Mouse (Mus musculus) layer of hippocampus, adult 8-10 months (tissue): ENCODE results near the gene Lhx8. TPM values are rescaled to one million over a fixed set of nuclear protein-coding genes. Genes with fewer than 3 reads are reported as not detected.

Experiments used
- DNase-seq, 2 experiments: peaks; one replicate each; pipeline ENCODE4 v3.0.0; 2022; ENCODE audit warnings: low spot score in 2 of 2
- total RNA-seq, 4 experiments: library from RNA; stranded (reverse); gene quantifications; 2 replicates each; pipeline ENCODE4 v1.2.4; 2022

Gene Lhx8
- total RNA-seq, result not detected

DNA sequence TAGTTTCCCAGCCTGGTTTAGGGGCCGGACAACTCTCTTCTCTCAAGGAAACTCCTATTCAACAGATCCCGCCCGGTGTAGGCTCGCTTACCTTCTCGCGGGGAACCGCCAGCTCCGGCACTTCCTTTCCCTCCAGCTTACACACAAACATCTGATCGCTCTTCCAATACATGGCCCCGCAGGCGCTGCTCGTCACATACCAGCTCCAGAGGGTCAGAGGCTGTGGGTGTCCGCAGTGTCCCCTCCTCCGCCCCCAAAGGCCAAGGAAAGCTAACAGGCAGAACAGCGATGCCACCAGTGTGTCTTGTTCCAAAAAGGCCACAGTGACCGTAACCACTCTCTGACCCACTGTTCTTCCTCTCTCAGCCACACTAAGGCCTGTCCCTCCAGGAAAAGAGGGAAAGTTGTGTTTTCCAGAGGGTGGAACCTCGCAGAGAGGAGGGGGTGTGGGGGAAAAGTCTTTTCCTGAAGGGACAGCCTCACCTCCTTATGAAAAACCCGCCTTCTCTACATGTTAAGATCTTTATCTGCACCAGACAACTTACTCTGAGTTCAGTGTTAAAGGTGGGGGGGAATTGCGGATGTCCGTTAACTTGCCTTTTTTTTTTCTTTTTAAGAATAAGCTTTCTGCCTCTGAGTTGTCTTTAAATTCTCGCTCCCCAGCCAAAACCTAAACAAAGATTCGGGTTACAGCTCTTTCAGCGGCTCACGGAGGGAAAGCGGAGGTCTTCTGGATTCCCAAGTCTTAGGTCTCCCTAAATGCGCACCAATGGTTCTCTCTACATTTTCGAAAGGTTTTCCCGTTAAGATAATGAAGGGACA lies at the start of gene Lhx8:
TSS of gene Lhx8 (minus strand) at position 479 of the 822 bp plus-strand sequence.
- no peak for DNase-seq

DNA sequence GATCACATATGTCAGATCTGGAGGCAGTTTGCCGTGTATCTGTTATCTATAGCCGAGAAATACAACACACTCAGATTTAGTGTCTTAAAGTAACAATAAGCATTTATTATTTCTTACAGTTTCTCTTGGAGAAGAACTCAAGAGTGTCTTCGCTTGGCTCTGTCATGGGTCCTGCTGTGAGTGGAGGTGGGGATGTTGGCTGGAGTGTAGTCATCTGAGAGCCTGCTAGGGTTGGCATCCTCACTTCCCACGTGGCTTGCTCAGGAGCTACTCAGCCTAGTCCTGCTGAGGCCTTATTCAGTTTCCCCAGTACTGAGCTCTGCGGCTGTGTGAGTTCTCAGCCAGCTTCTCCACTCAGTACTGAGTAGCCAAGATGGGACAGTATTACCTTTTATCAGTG lies 43.1 kb upstream of the Lhx8 start:
- DNase-seq, result no peak

GRCm38 (mm10) chr3:154372688-154373087 lies 42.2 kb upstream of the Lhx8 start:
- no peak for DNase-seq

GRCm38 (mm10) chr3:154367327-154367726 lies 36.9 kb upstream of the Lhx8 start:
- no peak for DNase-seq

DNA sequence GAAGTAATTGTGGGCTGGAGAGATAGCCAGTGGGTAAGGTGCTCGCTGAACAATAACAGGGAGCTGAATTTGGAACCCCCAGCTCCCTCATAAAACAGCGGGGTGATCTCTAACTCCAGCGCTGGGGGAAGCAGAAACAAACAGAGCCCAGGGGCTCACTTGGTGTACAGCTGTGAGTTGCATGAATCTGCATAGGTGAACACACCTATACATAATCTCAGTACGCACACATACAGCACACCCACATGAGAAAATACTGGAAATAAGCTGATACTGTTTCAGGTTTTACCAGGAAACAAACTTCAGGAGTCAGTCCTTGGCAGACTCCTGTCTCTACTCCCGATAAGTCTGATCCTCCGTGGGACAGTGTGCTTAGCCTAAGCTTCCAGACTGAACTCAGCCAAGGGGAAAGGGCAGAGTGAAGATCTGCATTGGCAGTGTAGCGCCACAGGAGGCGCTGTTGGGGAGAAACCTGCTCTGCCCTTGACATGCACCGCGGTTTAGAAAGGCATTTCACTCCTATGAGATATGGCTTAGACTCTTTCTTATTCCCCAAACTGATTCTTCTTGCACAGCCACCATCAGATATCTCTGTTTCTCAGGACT lies 34.2 kb upstream of the Lhx8 start:
- DNase-seq, result no peak

DNA sequence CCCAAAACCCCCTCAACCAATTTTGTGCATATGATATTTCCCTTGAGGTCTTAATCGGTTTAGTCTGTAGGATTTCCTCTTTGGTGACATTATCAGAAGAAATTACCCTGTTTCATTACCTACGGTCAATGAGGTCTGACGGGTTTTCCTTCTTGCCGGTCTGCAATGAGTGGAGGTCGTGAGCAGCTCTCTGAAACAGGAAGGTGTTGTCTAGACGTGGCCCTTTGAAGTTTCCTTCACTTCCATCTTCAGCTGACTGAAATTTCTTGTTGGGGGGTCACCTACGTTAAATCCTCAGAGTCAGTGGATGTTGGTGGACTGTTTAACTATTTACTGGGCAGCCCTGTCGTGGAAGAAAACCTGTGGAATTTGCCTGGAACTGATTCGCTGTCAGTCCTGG lies 33.0 kb upstream of the Lhx8 start:
- no peak for DNase-seq

GRCm38 (mm10) chr3:154359231-154359630 lies 28.8 kb upstream of the Lhx8 start:
- DNase-seq, result no peak

DNA sequence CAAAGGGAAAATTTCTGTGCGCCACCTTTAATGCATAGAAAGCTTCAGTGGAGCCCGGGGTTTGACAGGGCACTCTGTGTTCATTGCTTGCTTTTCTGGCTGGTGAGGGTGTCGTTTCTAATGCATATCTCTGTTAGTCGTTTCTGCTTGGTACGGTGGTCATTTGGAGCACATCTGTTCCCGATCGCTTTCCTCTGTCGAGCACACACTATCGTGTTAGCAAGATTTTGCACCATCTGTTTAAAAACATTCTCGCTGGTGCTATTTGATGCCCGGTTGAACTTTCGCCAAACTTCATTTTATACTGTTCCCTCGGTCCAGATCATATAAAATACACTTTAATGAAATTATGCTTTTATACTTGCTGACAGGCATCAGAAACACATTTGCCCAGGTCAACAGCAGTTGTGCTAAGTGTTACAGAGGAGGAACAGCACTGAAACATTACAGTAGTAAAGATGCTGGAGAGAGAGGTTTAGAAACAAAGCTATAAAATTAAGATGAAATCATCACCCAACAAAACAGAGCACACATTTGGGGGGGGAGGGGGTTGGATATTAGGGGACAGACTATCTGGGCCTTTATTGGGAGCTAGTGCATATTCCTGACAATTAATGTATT lies 9.9 kb upstream of the Lhx8 start:
- DNase-seq, result no peak

DNA sequence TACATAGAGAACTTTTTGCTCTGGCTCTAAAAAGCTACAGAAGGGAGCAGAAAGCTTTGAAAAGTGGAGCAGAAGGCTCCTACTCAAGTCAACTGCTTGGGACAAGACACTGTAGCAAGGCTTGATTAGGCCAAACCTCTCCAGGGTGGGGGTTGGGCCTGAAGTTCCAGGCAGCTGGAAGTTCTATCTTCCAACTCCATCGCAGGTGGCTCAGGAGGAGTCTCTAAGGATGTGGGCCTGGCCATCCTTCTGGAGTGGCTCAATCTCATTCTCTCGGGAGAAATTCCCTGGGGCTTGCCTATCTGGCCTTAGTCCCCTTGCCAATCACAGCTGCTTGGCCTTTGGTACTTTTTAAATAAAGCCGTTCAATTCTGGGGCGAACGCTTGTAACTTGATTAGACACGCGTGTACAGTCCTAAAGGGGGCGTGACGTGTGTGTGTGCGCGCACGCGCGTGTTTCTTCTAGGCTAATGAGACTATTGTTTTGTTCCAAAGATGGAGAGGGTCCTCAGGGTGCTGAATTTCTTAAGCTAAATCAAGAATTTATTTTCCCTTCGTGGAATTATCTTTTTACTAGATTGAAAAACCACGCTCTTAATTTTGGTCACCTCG lies 9.3 kb upstream of the Lhx8 start:
- no peak for DNase-seq

- no peak for DNase-seq
Measured at GRCm38 (mm10) chr3:154334806-154335205, 4.3 kb upstream of the Lhx8 start.

- no peak for DNase-seq
Measured at GRCm38 (mm10) chr3:154333401-154333999, 3.0 kb upstream of the Lhx8 start.

DNA sequence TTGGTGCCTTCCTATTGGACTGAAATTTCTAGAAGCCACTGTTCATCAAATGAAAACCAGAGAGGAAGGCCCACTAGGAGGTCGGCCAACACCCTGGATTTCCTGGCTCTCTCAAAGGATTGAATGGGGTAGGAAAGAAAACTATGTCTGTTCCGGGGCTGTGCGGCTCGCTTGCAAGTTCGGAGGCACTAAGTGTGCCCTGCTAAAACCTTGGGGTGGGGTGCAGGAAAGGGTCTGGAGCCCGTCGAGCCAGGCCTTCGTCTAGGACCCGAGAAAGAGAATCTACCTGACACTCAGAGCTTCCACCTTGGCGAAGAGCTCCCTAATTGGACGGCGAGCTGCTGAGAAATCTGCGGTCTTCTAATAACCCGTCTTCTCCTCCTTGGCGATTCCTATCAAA lies 2.5 kb upstream of the Lhx8 start:
- DNase-seq, result no peak

- DNase-seq, result no peak
Measured at GRCm38 (mm10) chr3:154332213-154332530, 1.7 kb upstream of the Lhx8 start.

DNA sequence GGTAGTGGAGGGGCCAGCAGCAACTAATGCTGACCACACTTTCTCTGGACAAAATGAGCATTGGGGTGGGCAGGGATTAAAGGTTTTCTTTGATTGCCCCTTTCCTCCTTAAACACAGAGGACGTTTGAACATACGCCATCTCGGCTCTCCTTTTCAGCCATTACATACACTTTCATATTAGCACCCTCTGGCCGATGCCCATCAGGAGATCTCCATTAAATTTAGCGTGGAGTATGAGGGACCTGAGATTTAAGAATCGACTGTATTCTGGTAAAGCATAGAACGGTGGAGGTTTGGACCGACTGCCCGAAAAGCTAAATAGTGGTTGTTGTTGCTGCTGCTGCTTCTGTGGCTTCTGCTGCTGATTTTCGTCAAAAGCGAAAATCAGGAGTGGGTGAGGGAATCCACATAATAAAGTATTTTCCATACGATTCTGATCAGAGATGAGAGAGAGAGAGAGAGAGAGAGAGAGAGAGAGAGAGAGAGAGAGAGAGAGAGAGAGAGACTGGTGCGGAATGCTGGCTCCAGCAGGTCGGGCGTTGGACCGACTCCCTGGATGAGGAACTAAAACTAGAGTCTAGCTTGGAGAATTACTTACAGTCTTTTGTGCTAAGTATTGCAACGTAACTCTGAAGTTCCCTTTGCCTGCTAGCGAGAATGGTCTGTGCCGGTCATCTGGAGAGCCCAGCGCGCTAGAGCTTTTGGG lies 1.2 kb upstream of the Lhx8 start:
- DNase-seq, result no peak

- no peak for DNase-seq
Measured at GRCm38 (mm10) chr3:154331003-154331340, 513 bp upstream of the Lhx8 start.

GRCm38 (mm10) chr3:154329323-154330180 lies 907 bp downstream of the Lhx8 start:
- DNase-seq, result no peak

DNA sequence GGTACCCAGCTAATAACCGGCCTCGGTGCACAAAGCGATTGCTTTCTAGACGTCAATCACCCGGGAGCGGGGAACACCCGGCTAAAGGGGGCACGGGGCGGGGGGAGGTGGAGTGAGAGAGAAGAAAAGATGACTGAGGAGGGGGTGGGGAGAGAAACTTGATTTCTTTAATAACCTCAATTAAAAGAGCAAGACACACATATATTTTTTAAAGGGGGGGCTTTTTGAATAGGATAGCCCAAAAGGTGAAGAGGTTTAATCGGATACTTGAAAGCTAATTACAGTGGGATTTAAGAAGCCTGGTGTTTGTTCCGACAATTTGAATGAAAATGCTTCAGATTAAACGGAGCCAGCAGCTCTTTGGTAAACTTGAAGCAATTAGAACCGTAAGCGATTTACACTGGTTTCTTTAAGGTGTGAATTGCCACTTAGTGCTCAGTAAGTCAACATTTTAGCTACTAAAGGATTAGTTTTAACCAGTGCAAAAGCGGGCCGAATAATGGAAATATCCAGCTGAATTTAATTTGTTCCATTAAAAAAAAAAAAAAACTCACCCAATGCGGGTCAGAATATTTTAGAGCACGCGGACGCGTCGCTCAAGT lies 1.6 kb downstream of the Lhx8 start:
- DNase-seq, result no peak

DNA sequence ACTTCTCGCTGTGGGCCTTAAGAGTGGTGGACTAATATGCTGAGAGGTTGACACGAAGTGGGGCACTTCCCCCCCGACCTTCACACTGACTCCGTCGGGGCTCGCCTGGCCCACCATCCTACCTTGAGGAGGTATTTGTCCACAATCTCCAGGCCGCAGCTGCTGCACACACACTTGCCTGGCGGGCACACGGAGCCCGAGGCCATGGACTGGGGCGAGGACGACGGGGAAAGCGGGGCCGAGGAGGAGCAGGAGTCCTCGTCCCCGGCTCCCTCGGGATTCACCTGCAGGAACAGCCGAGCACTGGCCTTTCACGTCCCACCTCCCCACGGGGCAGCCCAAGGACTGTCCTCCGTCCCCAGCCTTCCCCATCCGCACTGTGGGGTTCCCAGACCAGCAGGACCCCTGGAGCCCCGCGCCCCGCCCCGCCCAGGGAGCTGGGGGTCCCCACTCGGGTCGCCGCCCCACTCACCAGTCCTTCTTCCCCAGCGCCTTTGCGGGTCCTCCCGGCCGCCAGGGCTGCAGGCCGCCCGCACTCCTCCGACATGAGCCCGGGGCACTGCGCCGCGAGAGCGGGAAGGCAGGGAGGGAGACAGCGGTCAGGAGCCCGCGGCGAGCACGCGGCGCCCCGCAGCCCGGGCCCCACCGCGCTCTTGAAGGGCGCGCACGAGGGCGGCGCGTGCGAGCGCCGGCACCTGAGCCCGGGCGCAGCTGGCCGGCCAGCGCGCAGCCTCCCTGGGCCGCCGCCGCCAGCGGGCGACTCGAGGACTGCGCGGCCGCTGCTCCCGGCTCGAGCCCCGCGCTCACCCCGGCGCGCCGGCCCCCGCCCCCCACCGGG lies 2.4 kb downstream of the Lhx8 start:
- no peak for DNase-seq
